Mouse (Mus musculus) neural tube, embryonic 11.5 days (tissue): ENCODE results near the gene Rag1. TPM values are rescaled to one million over a fixed set of nuclear protein-coding genes. Genes with fewer than 3 reads are reported as not detected.
A peak's percentile ranks its signal among the peaks of the same experiment; 100 is the strongest.

Source experiments
- ATAC-seq: fragments of 200-750 bp; cut with Nextera tagmentation; 2 replicates; pipeline ENCODE4 v1.8.0; 2017; ENCODE audit warnings: moderate number of reproducible peaks, mild to moderate bottlenecking, moderate TSS enrichment, moderate library complexity; ENCODE audit not compliant: insufficient read depth, low FRiP score, low TSS enrichment
- DNase-seq: peaks from one replicate; pipeline ENCODE4 v3.0.0-alpha.2; 2015; ENCODE audit warnings: low spot score
- H3K27ac ChIP-seq: fragments of 300-500 bp; sonication (generic); 2 replicates; pipeline ENCODE4 v1.5.1; 2014; ENCODE audit warnings: low read depth, mild to moderate bottlenecking, low read length
- H3K27me3 ChIP-seq: fragments of 300-500 bp; sonication (generic); 2 replicates; pipeline ENCODE4 v1.6.1; 2014; ENCODE audit warnings: mild to moderate bottlenecking, low read length, mixed read lengths; ENCODE audit not compliant: control insufficient read depth, insufficient read depth
- H3K36me3 ChIP-seq: fragments of 300-500 bp; sonication (generic); 2 replicates; pipeline ENCODE4 v1.6.1; 2014; ENCODE audit warnings: mild to moderate bottlenecking, low read length, moderate library complexity, mixed read lengths; ENCODE audit not compliant: control insufficient read depth, insufficient read depth
- H3K4me1 ChIP-seq: fragments of 300-500 bp; sonication (generic); 2 replicates; pipeline ENCODE4 v1.6.1; 2014; ENCODE audit warnings: low read length, mixed read lengths; ENCODE audit not compliant: control insufficient read depth, insufficient read depth
- H3K4me2 ChIP-seq: fragments of 300-500 bp; sonication (generic); 2 replicates; pipeline ENCODE4 v1.6.1; 2014; ENCODE audit warnings: low read depth, mild to moderate bottlenecking, moderate library complexity
- H3K4me3 ChIP-seq: fragments of 300-500 bp; sonication (generic); 2 replicates; pipeline ENCODE4 v1.5.1; 2014; ENCODE audit warnings: low read depth, low read length
- H3K9ac ChIP-seq: fragments of 300-500 bp; sonication (generic); 2 replicates; pipeline ENCODE4 v1.6.1; 2014; ENCODE audit warnings: mild to moderate bottlenecking, low read length
- H3K9me3 ChIP-seq: fragments of 300-500 bp; sonication (generic); 2 replicates; pipeline ENCODE4 v1.6.1; 2016; ENCODE audit warnings: low read length; ENCODE audit not compliant: control insufficient read depth
- WGBS: fragments of 180-500 bp; shearing (Covaris S2); extraction: QIAGEN DNeasy Blood & Tissue Kit; methylation state at CpG from one replicate; pipeline ENCODE4 v1.1.7; 2014; 5-methylcytosine and 5-hydroxymethylcytosine counted together
- polyA plus RNA-seq: library from polyadenylated mRNA; unstranded; fragments of >200 nt; fragmentation: Nextera tagmentation; extraction: Ambion mirVana; gene quantifications from 2 replicates; pipeline ENCODE4 v1.2.1, GENCODE M21; 2014

Rag1 gene
- polyA plus RNA-seq, 1 experiment from 2014 or later, result 0.16 TPM

DNA sequence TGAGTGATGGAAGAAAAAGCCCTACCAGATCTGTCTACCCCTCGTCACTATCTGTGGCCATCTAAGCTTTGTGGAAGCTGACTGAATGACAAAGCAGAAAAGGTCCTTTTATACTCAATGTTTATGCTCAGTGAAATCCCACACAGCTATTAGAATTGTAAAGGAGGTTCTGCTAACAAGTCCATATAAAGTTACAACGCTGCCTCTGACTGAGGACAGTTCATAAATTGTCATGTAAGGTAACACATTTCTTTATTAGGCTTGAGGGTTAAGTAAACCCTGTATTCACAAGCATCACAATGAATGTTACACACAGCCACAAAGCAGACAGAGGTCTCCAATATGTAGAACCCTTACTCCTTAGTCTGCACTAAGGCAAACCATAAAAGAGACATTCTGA is 25.3 kb downstream of the Rag1 start:
- no peaks in the 10 kb centered on the region for H3K36me3 ChIP-seq
- H3K9me3 ChIP-seq, result no peaks in the 10 kb centered on the region
- no peak overlapping the region for H3K4me3 ChIP-seq
- H3K27me3 ChIP-seq, result no peaks in the 10 kb centered on the region
- no peak for DNase-seq
- 44% methylated on average over 2 of the region's 2 CpGs for WGBS
- peaks cover 6% of the 10 kb centered on the region; the same call in 1 of the 2 replicates for H3K4me1 ChIP-seq
- no peak overlapping the region for H3K27ac ChIP-seq
- no peak for ATAC-seq
- no peak overlapping the region for H3K9ac ChIP-seq
- H3K4me2 ChIP-seq, result no peak overlapping the region

DNA sequence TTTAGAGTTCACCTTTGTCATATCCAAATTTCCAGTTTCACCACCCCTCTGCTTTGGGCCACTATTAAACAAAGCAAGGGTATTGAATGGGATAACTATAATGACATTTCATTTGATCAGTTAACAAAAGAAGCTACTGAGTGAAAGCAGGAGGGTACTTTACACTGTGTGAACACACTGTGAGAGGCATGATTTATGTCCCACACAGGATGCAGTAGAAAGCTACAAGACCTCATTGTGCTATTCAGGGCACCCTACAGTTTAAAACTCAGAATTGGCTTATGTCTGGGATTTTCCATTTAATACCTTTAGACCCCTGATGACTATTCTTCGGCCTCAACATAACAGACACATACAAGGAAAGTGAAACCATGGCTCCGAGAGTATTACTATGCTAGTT is 26.3 kb downstream of the Rag1 start:
- 51% methylated on average over 2 of the region's 2 CpGs for WGBS
- H3K27me3 ChIP-seq, result no peaks in the 10 kb centered on the region
- H3K4me2 ChIP-seq, result no peak overlapping the region
- no peaks in the 10 kb centered on the region for H3K9me3 ChIP-seq
- no peak overlapping the region for H3K4me3 ChIP-seq
- DNase-seq, result no peak
- H3K4me1 ChIP-seq, result peaks cover 6% of the 10 kb centered on the region; the same call in 1 of the 2 replicates
- H3K36me3 ChIP-seq, result no peaks in the 10 kb centered on the region
- no peak overlapping the region for H3K9ac ChIP-seq
- no peak overlapping the region for H3K27ac ChIP-seq
- ATAC-seq, result peak; percentile 71

DNA sequence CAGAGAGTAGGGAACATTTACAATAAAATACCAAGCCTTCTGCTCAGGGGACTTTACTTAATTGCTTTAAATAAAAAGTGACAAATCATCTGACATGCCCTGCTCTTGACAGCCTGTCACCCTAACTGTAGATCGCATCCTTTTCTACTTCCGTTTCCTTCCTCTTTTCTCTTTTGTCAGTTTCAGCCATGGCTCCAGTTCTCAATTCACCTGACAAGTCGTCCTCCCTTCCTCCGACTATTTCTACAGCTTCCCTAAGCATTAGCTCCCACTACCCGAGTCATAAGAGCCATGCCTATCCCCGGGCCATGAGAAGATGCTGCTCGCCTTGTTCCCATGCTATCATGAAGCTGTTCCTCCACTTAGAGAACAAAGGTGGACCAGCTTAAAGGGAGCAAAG is 27.7 kb downstream of the Rag1 start:
- no peak for DNase-seq

DNA sequence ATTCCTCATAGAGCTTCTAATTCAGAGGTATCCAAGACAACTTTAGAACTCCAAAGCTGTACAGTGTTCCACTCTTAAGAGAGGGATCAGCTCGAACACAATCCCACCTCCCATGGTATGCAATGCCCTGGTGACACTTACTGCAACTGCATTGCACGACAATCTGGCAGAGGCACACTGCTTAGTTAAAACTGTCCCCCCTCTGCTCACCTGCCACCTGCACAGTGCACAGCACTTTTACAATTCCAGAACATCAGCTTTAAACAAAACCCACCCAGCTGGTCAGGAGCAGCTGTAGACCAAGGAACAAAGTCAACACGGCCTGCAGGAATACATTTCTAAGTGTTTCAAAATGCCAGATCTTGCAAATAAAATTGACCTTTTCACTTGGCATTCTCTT is 28.4 kb downstream of the Rag1 start:
- Histone ChIP-seq H3K4me1 (peaks cover 6% of the 10 kb centered on the region; the same call in 1 of the 2 replicates), H3K4me3 (no peak overlapping the region), H3K9me3 (no peaks in the 10 kb centered on the region), H3K27me3 (no peaks in the 10 kb centered on the region), H3K27ac (no peak overlapping the region), H3K36me3 (no peaks in the 10 kb centered on the region), H3K9ac (no peak overlapping the region), H3K4me2 (no peak overlapping the region)
- DNase-seq (no peak), ATAC-seq (no peak)
- 80% methylated on average over 3 of the region's 3 CpGs for WGBS

More for the DNA sequence above, 27.7 kb downstream of the Rag1 start:
- ATAC-seq, result no peak
- H3K27me3 ChIP-seq, result no peaks in the 10 kb centered on the region
- H3K4me1 ChIP-seq, result peaks cover 6% of the 10 kb centered on the region; the same call in 1 of the 2 replicates
- no peak overlapping the region for H3K4me2 ChIP-seq
- no peaks in the 10 kb centered on the region for H3K9me3 ChIP-seq
- no peak overlapping the region for H3K27ac ChIP-seq
- no peak overlapping the region for H3K4me3 ChIP-seq
- WGBS, result 76% methylated on average over 7 of the region's 7 CpGs
- no peak overlapping the region for H3K9ac ChIP-seq
- H3K36me3 ChIP-seq, result no peaks in the 10 kb centered on the region

DNA sequence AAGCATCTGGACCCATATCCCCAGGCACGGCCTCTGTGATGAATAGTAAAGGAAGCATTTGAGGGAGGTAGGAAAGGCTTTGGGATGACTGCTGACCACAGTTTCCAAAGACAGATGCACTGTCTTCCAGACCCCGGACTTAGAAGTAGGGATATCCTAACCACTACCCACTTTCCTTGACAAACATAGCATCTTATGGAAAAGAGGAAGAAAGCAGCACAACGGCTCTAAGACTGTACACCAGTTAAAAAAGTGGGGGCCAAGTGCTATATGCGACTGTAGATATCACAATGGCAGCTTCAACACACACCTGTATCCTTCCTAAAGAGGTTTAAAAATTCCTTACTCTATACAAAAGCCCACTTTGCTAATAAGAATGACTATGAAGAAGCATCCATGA is 30.9 kb downstream of the Rag1 start:
- 84% methylated on average over 4 of the region's 4 CpGs for WGBS
- no peak overlapping the region for H3K27ac ChIP-seq
- no peaks in the 10 kb centered on the region for H3K9me3 ChIP-seq
- H3K4me2 ChIP-seq, result no peak overlapping the region
- ATAC-seq (no peak), DNase-seq (no peak)
- H3K36me3 ChIP-seq, result no peaks in the 10 kb centered on the region
- no peaks in the 10 kb centered on the region for H3K4me1 ChIP-seq
- H3K27me3 ChIP-seq, result no peaks in the 10 kb centered on the region
- no peak overlapping the region for H3K4me3 ChIP-seq
- no peak overlapping the region for H3K9ac ChIP-seq

DNA sequence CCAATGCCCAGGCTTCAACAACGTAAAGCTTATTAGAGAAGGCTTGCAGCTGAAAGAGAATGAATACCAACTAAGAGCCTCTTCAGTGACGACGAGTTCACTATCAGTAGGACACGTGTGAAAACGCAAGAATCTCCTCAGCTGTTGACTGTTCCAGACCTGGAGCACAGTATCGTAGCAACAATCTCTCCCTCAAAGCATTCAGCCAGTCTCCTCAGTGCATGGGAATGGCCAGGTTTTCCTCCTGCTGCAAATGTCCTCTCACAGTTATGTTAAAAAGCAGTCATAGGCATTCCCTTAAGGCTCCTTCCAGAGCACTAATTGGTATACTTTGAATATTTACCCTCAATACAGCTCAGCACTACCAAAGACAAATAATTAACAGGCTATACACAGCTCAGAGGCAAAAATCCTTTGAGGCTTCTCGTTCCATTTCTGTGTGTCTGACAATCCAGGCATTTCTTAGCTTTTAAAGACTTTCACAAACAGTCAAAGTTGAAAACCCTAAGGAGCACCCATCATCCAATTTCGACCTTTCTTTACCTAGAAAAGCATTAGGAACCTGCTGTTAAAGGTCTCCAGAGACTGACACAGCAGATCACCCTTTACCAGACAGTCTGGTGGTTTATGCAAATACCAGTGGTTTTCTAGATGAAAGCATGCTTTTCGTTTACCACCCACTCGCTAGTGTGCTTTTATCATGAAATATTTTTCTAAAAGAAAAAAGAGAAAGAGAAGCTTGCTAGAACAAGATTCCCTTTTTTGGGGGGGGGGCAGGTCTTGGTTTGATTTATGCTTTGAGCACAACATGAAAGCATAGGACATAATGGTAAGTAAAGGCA is 33.6 kb downstream of the Rag1 start:
- H3K4me2 ChIP-seq, result no peak overlapping the region
- H3K4me3 ChIP-seq, result no peak overlapping the region
- no peaks in the 10 kb centered on the region for H3K4me1 ChIP-seq
- H3K27me3 ChIP-seq, result no peaks in the 10 kb centered on the region
- no peaks in the 10 kb centered on the region for H3K9me3 ChIP-seq
- 86% methylated on average over 10 of the region's 10 CpGs for WGBS
- H3K27ac ChIP-seq, result no peak overlapping the region
- H3K9ac ChIP-seq, result no peak overlapping the region
- no peak for DNase-seq
- no peaks in the 10 kb centered on the region for H3K36me3 ChIP-seq
- no peak for ATAC-seq

DNA sequence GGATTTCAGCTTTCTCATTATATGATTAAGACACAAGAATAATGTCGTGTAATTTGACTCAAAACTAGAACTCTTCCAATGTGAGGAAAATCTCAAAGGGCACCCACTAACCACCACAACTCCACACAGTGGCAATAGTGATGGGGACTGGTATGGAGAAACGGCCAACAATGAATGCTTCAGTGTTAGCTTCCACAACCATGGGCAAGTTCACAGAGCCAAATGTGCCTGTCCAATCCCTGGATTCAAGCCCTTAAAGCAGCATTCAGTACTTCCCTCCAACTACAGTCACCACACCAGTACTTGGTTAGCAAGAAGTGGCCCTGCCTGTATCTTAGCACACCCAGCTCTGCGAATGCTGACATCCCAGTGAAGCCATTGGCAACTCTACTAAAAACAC is 38.4 kb downstream of the Rag1 start:
- no peaks in the 10 kb centered on the region for H3K36me3 ChIP-seq
- ATAC-seq (no peak), DNase-seq (no peak)
- no peaks in the 10 kb centered on the region for H3K4me1 ChIP-seq
- H3K27me3 ChIP-seq, result no peaks in the 10 kb centered on the region
- no peak overlapping the region for H3K4me2 ChIP-seq
- 84% methylated on average over 3 of the region's 3 CpGs for WGBS
- H3K9me3 ChIP-seq, result no peaks in the 10 kb centered on the region
- no peak overlapping the region for H3K9ac ChIP-seq
- no peak overlapping the region for H3K27ac ChIP-seq
- H3K4me3 ChIP-seq, result no peak overlapping the region

DNA sequence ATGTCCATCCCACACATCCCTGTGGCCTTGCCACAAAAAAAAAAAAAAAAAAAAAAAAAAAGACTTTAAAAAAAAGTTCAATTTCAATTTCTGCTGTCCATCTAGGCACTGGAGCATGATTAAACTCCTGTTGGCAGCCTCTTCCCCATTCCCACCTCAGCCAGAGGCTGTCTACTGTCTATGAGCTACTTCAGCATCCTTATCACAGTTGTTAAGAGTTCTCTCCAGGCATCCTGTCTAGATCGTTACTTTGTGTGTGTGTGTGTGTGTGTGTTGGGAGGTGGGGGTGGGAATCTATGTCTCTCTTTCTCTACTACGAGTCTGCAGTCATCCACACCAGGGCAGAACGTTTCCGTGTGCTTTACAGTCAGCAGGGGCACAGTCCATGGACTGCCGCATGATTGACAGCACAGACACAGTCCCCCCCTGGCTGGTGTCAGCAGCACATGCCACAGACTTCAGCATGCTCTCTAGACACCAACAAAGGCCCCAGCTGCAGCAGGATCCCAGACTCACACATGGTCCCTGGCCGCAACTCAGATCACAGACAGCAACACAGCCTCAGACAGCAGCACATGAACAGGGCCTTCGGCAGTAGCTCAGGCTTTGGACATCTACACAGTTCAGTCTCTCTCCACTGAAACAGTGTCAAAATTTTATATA is 40.9 kb downstream of the Rag1 start:
- H3K4me2 ChIP-seq, result no peak overlapping the region
- DNase-seq (peak; percentile 45), ATAC-seq (peak; percentile 68)
- H3K9me3 ChIP-seq, result no peaks in the 10 kb centered on the region
- H3K27me3 ChIP-seq, result no peaks in the 10 kb centered on the region
- no peaks in the 10 kb centered on the region for H3K4me1 ChIP-seq
- WGBS, result 66% methylated on average over 7 of the region's 7 CpGs
- H3K4me3 ChIP-seq, result no peak overlapping the region
- H3K27ac ChIP-seq, result no peak overlapping the region
- no peaks in the 10 kb centered on the region for H3K36me3 ChIP-seq
- no peak overlapping the region for H3K9ac ChIP-seq

DNA sequence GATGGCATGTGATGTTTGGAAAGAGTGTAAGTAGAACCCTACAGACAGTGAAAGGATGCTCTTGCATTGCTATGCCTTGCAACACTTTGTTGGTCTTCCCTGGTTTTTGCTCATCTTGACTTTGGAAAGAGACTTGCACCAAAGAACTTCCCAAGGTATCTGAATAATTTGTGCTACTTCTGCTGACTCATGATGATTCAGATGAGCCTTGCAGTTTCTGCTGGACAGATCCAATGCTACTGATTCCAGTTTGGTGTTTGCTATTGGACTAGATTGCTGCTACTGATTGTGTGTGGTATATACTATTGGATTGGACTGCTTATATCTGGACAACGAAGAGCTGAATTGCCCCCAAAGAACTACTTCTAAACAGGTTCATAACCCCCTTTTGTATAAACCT is 46.2 kb downstream of the Rag1 start:
- ATAC-seq, result no peak
- Histone ChIP-seq H3K4me2 (no peak overlapping the region), H3K4me1 (no peaks in the 10 kb centered on the region), H3K36me3 (no peaks in the 10 kb centered on the region), H3K27ac (no peak overlapping the region), H3K4me3 (no peak overlapping the region), H3K9me3 (no peaks in the 10 kb centered on the region), H3K9ac (no peak overlapping the region), H3K27me3 (no peaks in the 10 kb centered on the region)
- no peak for DNase-seq
- 88% methylated on average over 1 of the region's 1 CpGs for WGBS
